Mouse (Mus musculus) forebrain, postnatal 0 days (tissue): ENCODE results near the gene Fam214b. TPM values are rescaled to one million over a fixed set of nuclear protein-coding genes. Genes with fewer than 3 reads are reported as not detected.

Experiments used
- ATAC-seq: fragments of 200-750 bp; cut with Nextera tagmentation; 2 replicates; pipeline ENCODE4 v1.8.0; 2017; ENCODE audit warnings: mild to moderate bottlenecking, moderate library complexity
- DNase-seq: peaks from one replicate; pipeline ENCODE4 v3.0.0-alpha.2; 2015
- H3K27ac ChIP-seq: fragments of 300-500 bp; sonication (generic); 2 replicates; pipeline ENCODE4 v1.5.1; 2014; ENCODE audit warnings: low read depth, mild to moderate bottlenecking, antibody characterized with exemption, low read length, moderate library complexity, mixed read lengths
- H3K27me3 ChIP-seq: fragments of 300-500 bp; sonication (generic); 2 replicates; pipeline ENCODE4 v1.6.1; 2014; ENCODE audit warnings: mild to moderate bottlenecking, low read length, mixed read lengths; ENCODE audit not compliant: insufficient read depth
- H3K36me3 ChIP-seq: fragments of 300-500 bp; sonication (generic); 2 replicates; pipeline ENCODE4 v1.6.1; 2014; ENCODE audit warnings: mild to moderate bottlenecking, moderate library complexity; ENCODE audit not compliant: insufficient read depth
- H3K4me1 ChIP-seq: fragments of 300-500 bp; sonication (generic); 2 replicates; pipeline ENCODE4 v1.6.1; 2014; ENCODE audit warnings: antibody characterized with exemption; ENCODE audit not compliant: insufficient read depth
- H3K4me2 ChIP-seq: fragments of 300-500 bp; sonication (generic); 2 replicates; pipeline ENCODE4 v1.6.1; 2014; ENCODE audit warnings: low read depth, mild to moderate bottlenecking, moderate library complexity
- H3K4me3 ChIP-seq: fragments of 300-500 bp; sonication (generic); 2 replicates; pipeline ENCODE4 v1.5.1; 2014; ENCODE audit warnings: low read depth, low read length, mixed read lengths
- H3K9ac ChIP-seq: fragments of 300-500 bp; sonication (generic); 2 replicates; pipeline ENCODE4 v1.6.1; 2014; ENCODE audit warnings: mild to moderate bottlenecking
- H3K9me3 ChIP-seq: fragments of 300-500 bp; sonication (generic); 2 replicates; pipeline ENCODE4 v1.6.1; 2016; ENCODE audit warnings: low read length
- CTCF ChIP-seq: sonication (generic); IDR thresholded peaks from 2 replicates; pipeline ENCODE4 v1.5.1; 2016; ENCODE audit warnings: antibody characterized with exemption, control low read depth, low read depth
- WGBS: fragments of 180-500 bp; shearing (Covaris S2); extraction: QIAGEN DNeasy Blood & Tissue Kit; methylation state at CpG from one replicate; pipeline ENCODE4 v1.1.7; 2014; 5-methylcytosine and 5-hydroxymethylcytosine counted together
- polyA plus RNA-seq: library from polyadenylated mRNA; unstranded; fragments of >200 nt; fragmentation: Nextera tagmentation; extraction: Ambion mirVana; gene quantifications from 2 replicates; pipeline ENCODE4 v1.2.1, GENCODE M21; 2015
- total RNA-seq: library from RNA; depleted of rRNA; stranded (reverse); fragments of >200 nt; gene quantifications from 2 replicates; pipeline ENCODE4 v1.2.3, GENCODE M21; 2014

Fam214b gene
- total and polyA plus RNA-seq, 2 experiments from 2014 or later = 30.9 to 42.3 TPM

GRCm38 (mm10) chr4:43031237-43031995 is 14.6 kb downstream of the Fam214b start, which contains the start of gene Stoml2:
TSS of gene Stoml2 (minus strand) at chr4:43031710.
- H3K4me2 ChIP-seq = peak within 1 kb of the TSS; percentile 86
- WGBS = under 1% methylated on average over 38 of the region's 38 CpGs
- TF ChIP-seq CTCF = peak; percentile 64

GRCm38 (mm10) chr4:43030780-43031230 is 15.2 kb downstream of the Fam214b start:
- WGBS = 2% methylated on average over 28 of the region's 28 CpGs
- H3K9me3 ChIP-seq = no peaks in the 10 kb centered on the region
- TF ChIP-seq CTCF = no peak
- ATAC-seq (peak; percentile 50), DNase-seq (no peak)
- H3K4me2 ChIP-seq = peak overlapping the region; percentile 86
- peak overlapping the region; percentile 74 for H3K4me3 ChIP-seq
- H3K4me1 ChIP-seq = peaks cover 15% of the 10 kb centered on the region
- peaks cover 52% of the 10 kb centered on the region for H3K36me3 ChIP-seq
- peak overlapping the region; percentile 88 for H3K27ac ChIP-seq
- H3K27me3 ChIP-seq = no peaks in the 10 kb centered on the region
- peak overlapping the region; percentile 84 for H3K9ac ChIP-seq

More at GRCm38 (mm10) chr4:43031237-43031995, 14.6 kb downstream of the Fam214b start, which contains the start of gene Stoml2:
- peaks cover 58% of the 10 kb centered on the region for H3K36me3 ChIP-seq
- peak within 1 kb of the TSS; percentile 84 for H3K9ac ChIP-seq
- H3K4me3 ChIP-seq = peak within 1 kb of the TSS; percentile 74
- ATAC-seq = peak; percentile 98
- H3K27me3 ChIP-seq = no peaks in the 10 kb centered on the region
- peak; percentile 94 for DNase-seq
- peaks cover 15% of the 10 kb centered on the region for H3K4me1 ChIP-seq
- H3K27ac ChIP-seq = peak within 1 kb of the TSS; percentile 88
- no peaks in the 10 kb centered on the region for H3K9me3 ChIP-seq

- ATAC-seq (no peak), DNase-seq (no peak)
- Histone ChIP-seq H3K4me3 (peak overlapping the region; percentile 74), H3K36me3 (peaks cover 48% of the 10 kb centered on the region), H3K27ac (no peak overlapping the region; the same call in 1 of the 2 replicates), H3K9me3 (no peaks in the 10 kb centered on the region), H3K9ac (peak overlapping the region; percentile 84), H3K4me1 (peaks cover 15% of the 10 kb centered on the region), H3K4me2 (peak overlapping the region; percentile 86), H3K27me3 (no peaks in the 10 kb centered on the region)
- no peak for TF ChIP-seq CTCF
- WGBS = 80% methylated on average over 9 of the region's 9 CpGs
Measured at GRCm38 (mm10) chr4:43030352-43030751, 15.7 kb downstream of the Fam214b start.

- Histone ChIP-seq H3K4me2 (no peak overlapping the region), H3K4me1 (peaks cover 17% of the 10 kb centered on the region), H3K9ac (no peak overlapping the region), H3K27me3 (no peaks in the 10 kb centered on the region), H3K36me3 (peaks cover 44% of the 10 kb centered on the region), H3K9me3 (no peaks in the 10 kb centered on the region), H3K27ac (no peak overlapping the region), H3K4me3 (no peak overlapping the region)
- no peak for DNase-seq
- WGBS = 94% methylated on average over 9 of the region's 9 CpGs
- no peak for TF ChIP-seq CTCF
- no peak for ATAC-seq
Measured at GRCm38 (mm10) chr4:43029749-43030148, 16.3 kb downstream of the Fam214b start.

- Histone ChIP-seq H3K4me2 (no peak overlapping the region), H3K9ac (no peak overlapping the region), H3K36me3 (peaks cover 37% of the 10 kb centered on the region), H3K27ac (no peak overlapping the region), H3K9me3 (no peaks in the 10 kb centered on the region), H3K27me3 (no peaks in the 10 kb centered on the region), H3K4me1 (peaks cover 22% of the 10 kb centered on the region), H3K4me3 (no peak overlapping the region)
- ATAC-seq (no peak), DNase-seq (no peak)
- TF ChIP-seq CTCF = no peak
- WGBS = 90% methylated on average over 7 of the region's 7 CpGs
Measured at GRCm38 (mm10) chr4:43029121-43029520, 16.9 kb downstream of the Fam214b start.

- no peaks in the 10 kb centered on the region for H3K27me3 ChIP-seq
- TF ChIP-seq CTCF = peak; percentile 87
- H3K4me1 ChIP-seq = peaks cover 13% of the 10 kb centered on the region
- H3K9me3 ChIP-seq = no peaks in the 10 kb centered on the region
- H3K4me3 ChIP-seq = peak within 1 kb of the TSS; percentile 39
- peaks cover 59% of the 10 kb centered on the region for H3K36me3 ChIP-seq
- H3K4me2 ChIP-seq = peak within 1 kb of the TSS; percentile 61
- peak within 1 kb of the TSS; percentile 37 for H3K9ac ChIP-seq
- ATAC-seq (peak; percentile 96), DNase-seq (peak; percentile 97)
- peak within 1 kb of the TSS; percentile 83 for H3K27ac ChIP-seq
- WGBS = 9% methylated on average over 42 of the region's 42 CpGs
Measured at GRCm38 (mm10) chr4:43025084-43025960, 20.7 kb downstream of the Fam214b start, which contains the start of gene Pigo. TSS of gene Pigo (minus strand) at chr4:43025819.
